23 mouse cellular contexts compared by ENCODE assay signal in genomic region chr5:144621967-144622366, GRCm38 (mm10).
DNase-seq lines count a peak whose midpoint lies in the region; ATAC-seq and TF ChIP-seq lines count a peak whose summit lies in the region.
"Had no signal": no experiment of that assay in that cellular context is flagged by ENCODE, and none has a peak within 500 bp of the region (broad histone marks: within the 10 kb centered on the region; RNA-seq: fewer than 3 reads in every experiment).

No protein-coding gene starts in this region.

- no peak overlapping the region for H3K9ac ChIP-seq in midbrain, embryonic 14.5 days (replicated peaks; ENCODE audit: low read length)
- H3K9ac ChIP-seq in midbrain, embryonic 11.5 days (ENCODE audit: low read length), result no peak overlapping the region
- no peak overlapping the region for H3K9ac ChIP-seq in midbrain, embryonic 16.5 days (ENCODE audit: low read depth, low read length)
- no peak overlapping the region for H3K9ac ChIP-seq in midbrain, embryonic 13.5 days (replicated peaks)
- no peak overlapping the region for H3K9ac ChIP-seq in midbrain, postnatal 0 days (replicated peaks; ENCODE audit: low read length, poor library complexity, severe bottlenecking)
- H3K9ac ChIP-seq: embryonic facial prominence, embryonic 13.5 days; embryonic facial prominence, embryonic 15.5 days; forebrain, embryonic 12.5 days had no signal

- TF ChIP-seq CTCF in midbrain, postnatal 0 days (IDR thresholded peaks at IDR 0.05), result no peak

- H3K4me3 ChIP-seq in midbrain, embryonic 14.5 days (replicated peaks; ENCODE audit: low read depth, low read length), result no peak overlapping the region
- H3K4me3 ChIP-seq in midbrain, embryonic 11.5 days (ENCODE audit: low read depth, low read length), result no peak overlapping the region
- no peak overlapping the region for H3K4me3 ChIP-seq in midbrain, embryonic 16.5 days (ENCODE audit: low read depth, low read length)
- H3K4me3 ChIP-seq in midbrain, embryonic 13.5 days (replicated peaks), result no peak overlapping the region
- H3K4me3 ChIP-seq in midbrain, postnatal 0 days (ENCODE audit: low read depth, low read length), result no peak overlapping the region
- H3K4me3 ChIP-seq: embryonic facial prominence, embryonic 13.5 days; embryonic facial prominence, embryonic 15.5 days; erythroblast, embryonic 14.5 days; forebrain, embryonic 10.5 days; forebrain, embryonic 12.5 days had no signal

- peak; percentile 46; the same call in 1 of the 2 replicates for ATAC-seq in midbrain, embryonic 14.5 days (ENCODE audit: low FRiP score, low TSS enrichment)
- no peak for ATAC-seq in midbrain, embryonic 11.5 days (ENCODE audit: low FRiP score)
- peak; percentile 80 for ATAC-seq in midbrain, embryonic 16.5 days
- ATAC-seq in midbrain, embryonic 13.5 days, result no peak
- ATAC-seq in midbrain, postnatal 0 days (ENCODE audit: low FRiP score), result 0 out of 2 replicates have a peak, but pooled peaks have one; percentile 49
- ATAC-seq: forebrain, embryonic 14.5 days; forebrain, embryonic 16.5 days had no signal

- no peaks in the 10 kb centered on the region for H3K27me3 ChIP-seq in midbrain, embryonic 14.5 days (ENCODE audit: control insufficient read depth, insufficient read depth, low read length)
- no peaks in the 10 kb centered on the region for H3K27me3 ChIP-seq in midbrain, embryonic 11.5 days (ENCODE audit: control insufficient read depth, insufficient read depth, low read length)
- no peaks in the 10 kb centered on the region for H3K27me3 ChIP-seq in midbrain, embryonic 16.5 days (ENCODE audit: control insufficient read depth, insufficient read depth, low read depth, low read length)
- H3K27me3 ChIP-seq in midbrain, embryonic 13.5 days, result no peaks in the 10 kb centered on the region
- no peaks in the 10 kb centered on the region for H3K27me3 ChIP-seq in midbrain, postnatal 0 days (ENCODE audit: insufficient read depth, low read length)
- H3K27me3 ChIP-seq: embryonic facial prominence, embryonic 13.5 days; embryonic facial prominence, embryonic 15.5 days; forebrain, embryonic 12.5 days had no signal

- WGBS in midbrain, embryonic 14.5 days, result 31% methylated on average over 14 of the region's 14 CpGs
- 71% methylated on average over 14 of the region's 14 CpGs for WGBS in midbrain, embryonic 11.5 days
- WGBS in midbrain, embryonic 16.5 days, result 31% methylated on average over 14 of the region's 14 CpGs
- 45% methylated on average over 14 of the region's 14 CpGs for WGBS in midbrain, embryonic 13.5 days
- WGBS in midbrain, postnatal 0 days, result 28% methylated on average over 14 of the region's 14 CpGs

- 0 out of 2 replicates have a peak overlapping the region, but pooled peaks have one; percentile 32 for H3K27ac ChIP-seq in midbrain, embryonic 14.5 days (replicated peaks; ENCODE audit: low read depth, low read length)
- no peak overlapping the region for H3K27ac ChIP-seq in midbrain, embryonic 11.5 days (ENCODE audit: low read depth, low read length)
- H3K27ac ChIP-seq in midbrain, embryonic 16.5 days (ENCODE audit: low read length), result peak overlapping the region; percentile 44; the same call in 1 of the 2 replicates
- no peak overlapping the region for H3K27ac ChIP-seq in midbrain, embryonic 13.5 days
- H3K27ac ChIP-seq in midbrain, postnatal 0 days (ENCODE audit: low read depth, low read length), result no peak overlapping the region
- H3K27ac ChIP-seq: embryonic facial prominence, embryonic 13.5 days; embryonic facial prominence, embryonic 15.5 days; forebrain, embryonic 10.5 days; forebrain, embryonic 12.5 days had no signal

- peak; percentile 76 for DNase-seq in midbrain, embryonic 14.5 days
- no peak for DNase-seq in midbrain, embryonic 11.5 days (ENCODE audit: low spot score, missing footprints)
- DNase-seq in midbrain, postnatal 0 days (ENCODE audit: low spot score), result no peak
- DNase-seq in spleen, adult 18-20 months, result no peak
- DNase-seq: adrenal gland, adult 8-10 months; adrenal gland, postnatal 14 days; adrenal gland, postnatal 36 days; cerebellum, adult 11 months; cerebellum, adult 18-20 months; cerebellum, adult 8-10 months; cerebellum, adult 9-11 months; cerebellum, postnatal 14 days; cerebellum, postnatal 36 days; embryo, embryonic 11 days had no signal

- H3K9me3 ChIP-seq in midbrain, embryonic 14.5 days (ENCODE audit: control insufficient read depth, low read length), result no peaks in the 10 kb centered on the region
- H3K9me3 ChIP-seq in midbrain, embryonic 11.5 days (ENCODE audit: control insufficient read depth, low read length), result no peaks in the 10 kb centered on the region
- no peaks in the 10 kb centered on the region for H3K9me3 ChIP-seq in midbrain, embryonic 16.5 days (replicated peaks; ENCODE audit: control insufficient read depth, low read length, poor library complexity, severe bottlenecking)
- peaks cover 4% of the 10 kb centered on the region; the same call in 1 of the 2 replicates for H3K9me3 ChIP-seq in midbrain, embryonic 13.5 days
- H3K9me3 ChIP-seq in midbrain, postnatal 0 days (ENCODE audit: low read length), result no peaks in the 10 kb centered on the region
- H3K9me3 ChIP-seq: embryonic facial prominence, embryonic 13.5 days; embryonic facial prominence, embryonic 15.5 days had no signal

- H3K36me3 ChIP-seq in midbrain, embryonic 14.5 days (ENCODE audit: control insufficient read depth, insufficient read depth, low read length), result no peaks in the 10 kb centered on the region
- H3K36me3 ChIP-seq in midbrain, embryonic 11.5 days (ENCODE audit: control insufficient read depth, insufficient read depth, low read length), result no peaks in the 10 kb centered on the region
- no peaks in the 10 kb centered on the region for H3K36me3 ChIP-seq in midbrain, embryonic 16.5 days (ENCODE audit: control insufficient read depth, insufficient read depth, low read length)
- no peaks in the 10 kb centered on the region for H3K36me3 ChIP-seq in midbrain, embryonic 13.5 days
- H3K36me3 ChIP-seq in midbrain, postnatal 0 days (ENCODE audit: insufficient read depth, low read length), result no peaks in the 10 kb centered on the region
- H3K36me3 ChIP-seq: embryonic facial prominence, embryonic 13.5 days; embryonic facial prominence, embryonic 15.5 days; forebrain, embryonic 10.5 days; forebrain, embryonic 12.5 days had no signal

- no peak overlapping the region for H3K4me2 ChIP-seq in midbrain, embryonic 14.5 days (ENCODE audit: low read length)
- H3K4me2 ChIP-seq in midbrain, embryonic 11.5 days, result no peak overlapping the region
- peak overlapping the region; percentile 5; the same call in 1 of the 2 replicates for H3K4me2 ChIP-seq in midbrain, embryonic 16.5 days (ENCODE audit: low read length)
- no peak overlapping the region for H3K4me2 ChIP-seq in midbrain, embryonic 13.5 days (replicated peaks)
- no peak overlapping the region for H3K4me2 ChIP-seq in midbrain, postnatal 0 days (ENCODE audit: low read depth, low read length, poor library complexity, severe bottlenecking)
- H3K4me2 ChIP-seq: embryonic facial prominence, embryonic 13.5 days; embryonic facial prominence, embryonic 15.5 days; forebrain, embryonic 12.5 days had no signal

- no peaks in the 10 kb centered on the region for H3K4me1 ChIP-seq in midbrain, embryonic 14.5 days (ENCODE audit: control insufficient read depth, insufficient read depth, low read length)
- no peaks in the 10 kb centered on the region for H3K4me1 ChIP-seq in midbrain, embryonic 11.5 days (ENCODE audit: control insufficient read depth, insufficient read depth, low read length)
- H3K4me1 ChIP-seq in midbrain, embryonic 16.5 days (ENCODE audit: control insufficient read depth, insufficient read depth, low read length), result peaks cover 7% of the 10 kb centered on the region; the same call in 1 of the 2 replicates
- H3K4me1 ChIP-seq in midbrain, embryonic 13.5 days (replicated peaks), result peaks cover 6% of the 10 kb centered on the region; the same call in 1 of the 2 replicates
- H3K4me1 ChIP-seq in midbrain, postnatal 0 days (ENCODE audit: insufficient read depth, low read length), result no peaks in the 10 kb centered on the region; the same call in 1 of the 2 replicates

Comparison
In these comparisons a context has a peak if more than half of its experiments do, and no peak if none do; other contexts are left out.
1. ATAC-seq: peak in midbrain, embryonic 14.5 days (single experiment), midbrain, embryonic 16.5 days (single experiment) and midbrain, postnatal 0 days (single experiment); none in midbrain, embryonic 11.5 days (single experiment) and midbrain, embryonic 13.5 days (single experiment).
2. H3K27ac ChIP-seq: peak in midbrain, embryonic 14.5 days (single experiment) and midbrain, embryonic 16.5 days (single experiment); none in midbrain, embryonic 11.5 days (single experiment), midbrain, embryonic 13.5 days (single experiment) and midbrain, postnatal 0 days (single experiment).